Mouse (Mus musculus): ENCODE results near the gene Gm3415. TPM values are rescaled to one million over a fixed set of nuclear protein-coding genes. Genes with fewer than 3 reads are reported as not detected.
A peak's percentile ranks its signal among the peaks of the same experiment; 100 is the strongest.
"Not testable (repeated sequence)": the region's sequence is repeated elsewhere in the genome, so short reads cannot be mapped to it uniquely, and the experiment has no call there.

Gene Gm3415
- total RNA-seq (2021) (not detected), polyA plus RNA-seq (2012; rRNA removed) (not detected in 2 replicates)
- long read RNA-seq: 0 reads

DNA sequence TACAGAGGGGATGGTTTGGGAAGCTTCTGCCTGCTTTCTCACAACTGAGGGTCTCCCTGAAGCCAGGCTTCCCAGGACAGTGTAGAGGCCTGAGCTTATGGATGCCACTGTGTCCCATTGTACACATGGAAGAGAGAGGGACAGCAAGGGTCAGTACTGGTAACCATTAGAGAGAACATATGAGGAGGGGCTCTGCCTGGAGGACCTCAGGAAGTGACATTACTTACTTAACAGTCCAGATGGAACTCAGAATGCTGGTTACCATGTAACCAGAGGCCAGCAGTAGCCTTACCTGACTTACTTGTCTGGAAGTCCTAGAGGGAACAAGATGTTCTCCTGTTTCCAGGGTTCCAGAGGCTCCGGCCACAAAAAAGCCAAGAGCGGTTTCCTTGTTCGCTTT, at the start of gene Gm3415:
Gm3415 (plus strand) TSS at position 301 of the 400 bp plus-strand sequence.
- H3K27ac ChIP-seq; H3K4me1 ChIP-seq (ENCODE audit: control insufficient read depth, insufficient read depth, low read length); DNase-seq; H3K9ac ChIP-seq (ENCODE audit: low read depth, low read length); H3K27me3 ChIP-seq (ENCODE audit: control insufficient read depth, insufficient read depth, low read length); intact Hi-C loops (cut with DNase I); H3K4me3 ChIP-seq; H3K36me3 ChIP-seq (ENCODE audit: control insufficient read depth, insufficient read depth, low read length); H3K79me2 ChIP-seq (replicated peaks; ENCODE audit: control insufficient read depth, insufficient read depth, low read length): not testable (repeated sequence)
- no CpG with 5 or more reads among the region's 3 CpGs for WGBS

DNA sequence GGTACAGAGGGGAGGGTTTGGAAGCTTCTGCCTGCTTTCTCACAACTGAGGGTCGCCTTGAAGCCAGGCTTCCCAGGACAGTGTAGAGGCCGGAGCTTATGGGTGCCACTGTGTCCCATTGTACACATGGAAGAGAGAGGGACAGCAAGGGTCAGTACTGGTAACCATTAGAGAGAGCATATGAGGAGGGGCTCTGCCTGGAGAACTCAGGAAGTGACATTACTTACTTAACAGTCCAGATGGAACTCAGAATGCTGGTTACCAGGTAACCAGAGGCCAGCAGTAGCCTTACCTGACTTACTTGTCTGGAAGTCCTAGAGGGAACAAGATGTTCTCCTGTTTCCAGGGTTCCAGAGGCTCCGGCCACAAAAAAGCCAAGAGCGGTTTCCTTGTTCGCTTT, 42.1 kb upstream of the Gm3415 start, which contains the start of gene Gm3402:
Gm3402 (plus strand) TSS at position 301 of the 400 bp plus-strand sequence.
- H3K4me3 ChIP-seq; H3K79me2 ChIP-seq (replicated peaks; ENCODE audit: control insufficient read depth, insufficient read depth, low read length); H3K36me3 ChIP-seq (ENCODE audit: control insufficient read depth, insufficient read depth, low read length); H3K4me1 ChIP-seq (ENCODE audit: control insufficient read depth, insufficient read depth, low read length); H3K27ac ChIP-seq; H3K27me3 ChIP-seq (ENCODE audit: control insufficient read depth, insufficient read depth, low read length); H3K9ac ChIP-seq (ENCODE audit: low read depth, low read length); DNase-seq; intact Hi-C loops (cut with DNase I): not testable (repeated sequence)
- 80% methylated on average over 1 of the region's 5 CpGs for WGBS

DNA sequence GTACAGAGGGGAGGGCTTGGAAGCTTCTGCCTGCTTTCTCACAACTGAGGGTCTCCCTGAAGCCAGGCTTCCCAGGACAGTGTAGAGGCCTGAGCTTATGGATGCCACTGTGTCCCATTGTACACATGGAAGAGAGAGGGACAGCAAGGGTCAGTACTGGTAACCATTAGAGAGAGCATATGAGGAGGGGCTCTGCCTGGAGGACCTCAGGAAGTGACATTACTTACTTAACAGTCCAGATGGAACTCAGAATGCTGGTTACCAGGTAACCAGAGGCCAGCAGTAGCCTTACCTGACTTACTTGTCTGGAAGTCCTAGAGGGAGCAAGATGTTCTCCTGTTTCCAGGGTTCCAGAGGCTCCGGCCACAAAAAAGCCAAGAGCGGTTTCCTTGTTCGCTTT, 30.4 kb upstream of the Gm3415 start, which contains the start of gene Gm3404:
Gm3404 (plus strand) TSS at position 301 of the 400 bp plus-strand sequence.
- H3K36me3 ChIP-seq (ENCODE audit: control insufficient read depth, insufficient read depth, low read length); H3K27ac ChIP-seq; H3K79me2 ChIP-seq (replicated peaks; ENCODE audit: control insufficient read depth, insufficient read depth, low read length); H3K9ac ChIP-seq (ENCODE audit: low read depth, low read length); intact Hi-C loops (cut with DNase I); H3K27me3 ChIP-seq (ENCODE audit: control insufficient read depth, insufficient read depth, low read length); H3K4me3 ChIP-seq; DNase-seq; H3K4me1 ChIP-seq (ENCODE audit: control insufficient read depth, insufficient read depth, low read length): not testable (repeated sequence)
- 86% methylated on average over 3 of the region's 3 CpGs for WGBS

DNA sequence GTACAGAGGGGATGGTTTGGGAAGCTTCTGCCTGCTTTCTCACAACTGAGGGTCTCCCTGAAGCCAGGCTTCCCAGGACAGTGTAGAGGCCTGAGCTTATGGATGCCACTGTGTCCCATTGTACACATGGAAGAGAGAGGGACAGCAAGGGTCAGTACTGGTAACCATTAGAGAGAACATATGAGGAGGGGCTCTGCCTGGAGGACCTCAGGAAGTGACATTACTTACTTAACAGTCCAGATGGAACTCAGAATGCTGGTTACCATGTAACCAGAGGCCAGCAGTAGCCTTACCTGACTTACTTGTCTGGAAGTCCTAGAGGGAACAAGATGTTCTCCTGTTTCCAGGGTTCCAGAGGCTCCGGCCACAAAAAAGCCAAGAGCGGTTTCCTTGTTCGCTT, 18.6 kb upstream of the Gm3415 start, which contains the start of gene Gm3409:
Gm3409 (plus strand) TSS at position 301 of the 400 bp plus-strand sequence.
- 97% methylated on average over 3 of the region's 3 CpGs for WGBS
- intact Hi-C loops (cut with DNase I); H3K27ac ChIP-seq: not testable (repeated sequence)

DNA sequence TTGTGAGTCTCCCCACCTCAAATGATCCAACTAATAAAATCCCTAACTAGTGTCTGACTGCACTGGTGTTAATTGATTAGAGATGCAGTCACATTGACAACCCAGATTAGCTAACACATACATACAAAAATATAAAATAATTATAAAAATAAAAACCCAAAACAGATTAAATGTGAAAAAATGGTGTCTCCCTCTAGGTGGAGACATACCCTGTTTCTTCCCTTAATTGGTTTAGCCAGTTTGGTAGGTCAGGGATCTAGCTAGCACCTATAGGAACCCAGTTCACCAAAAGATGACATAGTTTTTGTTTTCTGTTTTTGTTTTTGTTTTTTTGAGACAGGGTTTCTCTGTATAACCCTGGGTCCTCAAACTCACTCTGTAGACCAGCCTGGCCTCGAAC, 8.3 kb downstream of the Gm3415 start:
- intact Hi-C loops (cut with DNase I): no loop called here
- Histone ChIP-seq H3K27ac (no peak overlapping the region), H3K36me3 (ENCODE audit: control insufficient read depth, insufficient read depth, low read length) (no peaks in the 10 kb centered on the region), H3K79me2 (replicated peaks; ENCODE audit: control insufficient read depth, insufficient read depth, low read length) (no peaks in the 10 kb centered on the region), H3K9ac (ENCODE audit: low read depth, low read length) (no peak overlapping the region), H3K4me3 (no peak overlapping the region), H3K4me1 (ENCODE audit: control insufficient read depth, insufficient read depth, low read length) (no peaks in the 10 kb centered on the region), H3K27me3 (ENCODE audit: control insufficient read depth, insufficient read depth, low read length) (no peaks in the 10 kb centered on the region)
- WGBS: 78% methylated on average over 1 of the region's 1 CpGs
- DNase-seq: no peak
- TF ChIP-seq POLR2A (IDR thresholded peaks at IDR 0.05; ENCODE audit: insufficient read depth, low read depth, low read length) (no peak), CTCF (IDR thresholded peaks at IDR 0.05) (no peak), EP300 (IDR thresholded peaks at IDR 0.05; ENCODE audit: insufficient read depth, low read depth, low read length) (no peak)

More for the DNA sequence above, 18.6 kb upstream of the Gm3415 start, which contains the start of gene Gm3409:
- not testable (repeated sequence) for DNase-seq; H3K9ac ChIP-seq (ENCODE audit: low read depth, low read length); H3K4me3 ChIP-seq; H3K36me3 ChIP-seq (ENCODE audit: control insufficient read depth, insufficient read depth, low read length); H3K27me3 ChIP-seq (ENCODE audit: control insufficient read depth, insufficient read depth, low read length); H3K79me2 ChIP-seq (replicated peaks; ENCODE audit: control insufficient read depth, insufficient read depth, low read length); H3K4me1 ChIP-seq (ENCODE audit: control insufficient read depth, insufficient read depth, low read length)

DNA sequence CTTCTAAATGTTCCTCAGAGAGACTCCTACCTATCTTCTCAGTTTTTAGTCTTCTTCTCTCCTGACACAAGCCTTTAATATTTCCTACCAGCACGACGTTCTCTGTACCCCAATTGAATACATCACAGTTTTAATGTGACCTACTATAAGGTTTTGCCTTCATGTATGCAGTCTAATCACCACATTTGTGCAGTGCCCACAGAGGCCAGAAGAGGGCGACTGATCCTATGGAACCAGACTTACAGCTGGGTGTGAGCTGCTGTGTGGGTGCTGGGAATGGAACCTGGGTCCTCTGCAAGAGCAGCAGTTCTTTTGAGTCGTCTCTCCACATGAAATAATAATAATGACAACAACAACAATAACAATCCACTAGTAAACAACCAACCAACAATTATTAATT, 11.1 kb downstream of the Gm3415 start:
- Histone ChIP-seq H3K4me3 (no peak overlapping the region), H3K27ac (no peak overlapping the region), H3K9ac (ENCODE audit: low read depth, low read length) (no peak overlapping the region), H3K79me2 (replicated peaks; ENCODE audit: control insufficient read depth, insufficient read depth, low read length) (no peaks in the 10 kb centered on the region), H3K27me3 (ENCODE audit: control insufficient read depth, insufficient read depth, low read length) (no peaks in the 10 kb centered on the region), H3K4me1 (ENCODE audit: control insufficient read depth, insufficient read depth, low read length) (no peaks in the 10 kb centered on the region), H3K36me3 (ENCODE audit: control insufficient read depth, insufficient read depth, low read length) (no peaks in the 10 kb centered on the region)
- WGBS: 61% methylated on average over 4 of the region's 4 CpGs
- peak; percentile 30 for TF ChIP-seq CTCF (IDR thresholded peaks at IDR 0.05)
- TF ChIP-seq POLR2A (IDR thresholded peaks at IDR 0.05; ENCODE audit: insufficient read depth, low read depth, low read length): no peak
- no peak for TF ChIP-seq EP300 (IDR thresholded peaks at IDR 0.05; ENCODE audit: insufficient read depth, low read depth, low read length)
- DNase-seq: no peak
- intact Hi-C loops (cut with DNase I): no loop called here

DNA sequence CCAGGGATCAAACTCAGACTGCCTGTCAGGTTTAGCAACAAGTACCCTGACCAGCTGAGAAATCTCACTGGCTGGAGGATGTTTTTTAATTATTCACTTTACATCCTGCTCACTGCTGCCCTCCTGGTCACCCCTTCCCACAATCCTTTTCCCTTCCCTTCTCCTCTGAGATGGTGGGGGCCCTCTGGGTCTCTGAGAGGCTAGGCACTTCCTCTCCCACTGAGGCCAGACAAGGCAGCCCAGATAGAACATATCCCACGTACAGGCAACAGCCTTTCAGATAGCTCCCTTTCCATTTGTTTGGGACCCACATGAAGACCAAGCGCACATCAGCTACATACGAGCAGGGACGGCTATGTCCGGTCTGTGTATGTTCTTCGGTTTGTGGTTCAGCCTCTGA, 14.2 kb downstream of the Gm3415 start:
- intact Hi-C loops (cut with DNase I); H3K79me2 ChIP-seq (replicated peaks; ENCODE audit: control insufficient read depth, insufficient read depth, low read length); H3K27ac ChIP-seq; H3K36me3 ChIP-seq (ENCODE audit: control insufficient read depth, insufficient read depth, low read length); H3K4me3 ChIP-seq; H3K27me3 ChIP-seq (ENCODE audit: control insufficient read depth, insufficient read depth, low read length); H3K4me1 ChIP-seq (ENCODE audit: control insufficient read depth, insufficient read depth, low read length); H3K9ac ChIP-seq (ENCODE audit: low read depth, low read length); DNase-seq: not testable (repeated sequence)
- 77% methylated on average over 6 of the region's 6 CpGs for whole genome bisulfite sequencing

DNA sequence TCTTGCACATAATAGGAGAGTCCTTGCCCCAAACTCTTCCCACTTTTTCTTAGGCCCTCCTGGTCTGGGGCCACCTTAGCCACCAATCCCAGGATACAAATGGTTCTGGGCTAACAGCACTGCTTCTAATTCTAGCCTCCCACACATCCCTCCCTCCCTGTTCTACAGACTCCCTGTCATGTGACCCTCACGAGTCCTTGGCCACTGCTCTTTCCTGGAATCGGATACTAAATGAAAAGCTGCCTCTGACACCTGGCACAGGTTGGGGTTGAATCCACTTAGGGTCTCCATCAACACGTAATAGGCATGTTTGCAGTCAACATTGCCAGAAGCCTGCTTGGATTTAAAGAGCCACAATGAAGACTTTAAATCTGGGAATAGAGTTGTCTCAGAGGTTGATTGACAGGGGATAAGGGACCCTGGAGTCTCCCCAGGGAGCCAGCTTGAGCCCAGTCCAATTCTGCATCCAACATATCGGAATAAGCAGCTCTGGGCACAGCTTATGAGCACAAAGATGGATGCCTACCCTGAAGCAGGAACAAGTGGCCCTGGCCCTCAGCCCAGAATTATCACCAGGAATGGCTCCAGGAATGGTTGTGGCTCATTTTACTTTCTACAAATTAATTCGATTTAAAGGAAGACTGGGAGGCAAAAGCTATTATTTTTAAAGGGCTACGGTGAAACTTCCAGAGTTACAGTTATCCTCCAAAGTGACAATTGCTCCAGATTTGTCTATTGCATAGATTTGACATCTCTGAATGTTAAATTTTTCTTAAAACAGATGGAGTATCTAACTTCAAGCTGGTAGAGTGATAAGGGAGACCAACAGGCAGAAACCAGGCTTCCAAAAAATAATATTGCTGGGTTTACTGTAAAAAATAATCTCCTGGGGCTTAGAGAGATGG, 16.1 kb downstream of the Gm3415 start:
- intact Hi-C loops (cut with DNase I): not testable (repeated sequence)
- 37% methylated on average over 6 of the region's 6 CpGs for WGBS
- peak; percentile 41 to 53 for DNase-seq

DNA sequence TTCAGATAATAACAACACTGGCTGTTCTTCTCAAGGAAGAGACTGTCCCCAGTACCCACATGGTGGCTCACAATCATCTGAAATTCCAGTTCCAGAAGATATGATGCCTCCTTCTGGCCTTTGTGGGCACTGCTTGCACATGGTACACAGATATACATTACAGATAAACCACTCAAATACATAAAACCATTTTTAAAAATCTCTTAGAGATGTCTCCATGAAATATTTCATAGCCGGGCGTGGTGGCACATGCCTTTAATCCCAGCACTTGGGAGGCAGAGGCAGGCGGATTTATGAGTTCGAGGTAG, 16.8 kb downstream of the Gm3415 start:
- H3K27me3 ChIP-seq (ENCODE audit: control insufficient read depth, insufficient read depth, low read length); H3K4me1 ChIP-seq (ENCODE audit: control insufficient read depth, insufficient read depth, low read length); DNase-seq; H3K4me3 ChIP-seq; H3K79me2 ChIP-seq (replicated peaks; ENCODE audit: control insufficient read depth, insufficient read depth, low read length); H3K36me3 ChIP-seq (ENCODE audit: control insufficient read depth, insufficient read depth, low read length); intact Hi-C loops (cut with DNase I); H3K9ac ChIP-seq (ENCODE audit: low read depth, low read length); H3K27ac ChIP-seq: not testable (repeated sequence)
- WGBS: 84% methylated on average over 4 of the region's 4 CpGs

More for the DNA sequence above, 16.1 kb downstream of the Gm3415 start:
- not testable (repeated sequence) for H3K27me3 ChIP-seq (ENCODE audit: control insufficient read depth, insufficient read depth, low read length); H3K4me3 ChIP-seq; H3K9ac ChIP-seq (ENCODE audit: low read depth, low read length); H3K79me2 ChIP-seq (replicated peaks; ENCODE audit: control insufficient read depth, insufficient read depth, low read length); H3K36me3 ChIP-seq (ENCODE audit: control insufficient read depth, insufficient read depth, low read length); H3K4me1 ChIP-seq (ENCODE audit: control insufficient read depth, insufficient read depth, low read length)
- H3K27ac ChIP-seq: peak overlapping the region; percentile 28; the same call in 1 of the 2 replicates

All from heart, adult 2 months (tissue).